Mouse (Mus musculus): ENCODE results near the gene Gatd1.

DNA sequence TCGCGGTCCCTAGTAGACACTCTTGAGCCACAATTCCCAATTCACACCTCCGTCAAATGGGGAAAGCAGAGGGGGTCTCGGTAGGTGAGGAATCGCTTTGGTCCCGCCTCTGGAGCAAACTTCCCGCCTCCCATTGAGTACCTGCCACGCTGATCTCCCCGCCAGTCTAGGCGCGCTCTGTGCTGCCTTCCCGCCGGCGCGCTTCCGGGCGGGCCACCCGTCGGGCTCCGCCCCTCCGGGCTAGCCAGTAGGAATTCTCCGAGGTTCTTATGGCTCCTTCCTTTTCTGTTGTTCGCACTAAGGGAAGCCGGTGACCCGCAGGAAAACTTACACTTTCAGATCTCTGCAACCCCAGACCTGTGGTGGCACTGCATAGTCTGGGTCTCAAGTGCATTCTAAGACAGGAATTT lies 29.9 kb upstream of the Gatd1 start, which contains the start of gene Pidd1:
- TF ChIP-seq CTCF (IDR thresholded peaks at IDR 0.05; ENCODE audit: low read depth, low read length), result no peak
- TF ChIP-seq GATA1 (IDR thresholded peaks at IDR 0.05; ENCODE audit: borderline replicate concordance, low read length), result no peak
- TF ChIP-seq GATA2 (IDR thresholded peaks at IDR 0.05; ENCODE audit: borderline replicate concordance, low read depth, low read length), result no peak
- TF ChIP-seq TAL1 (conservative IDR thresholded peaks at IDR 0.05; ENCODE audit: low read depth, low read length), result no peak
